Mouse (Mus musculus) lung, embryonic 15.5 days (tissue): ENCODE data around the gene Ehd1. TPM values are rescaled to one million over a fixed set of nuclear protein-coding genes. Genes with fewer than 3 reads are reported as not detected.
A peak's percentile ranks its signal among the peaks of the same experiment; 100 is the strongest.

Experiments used
- ATAC-seq: fragments of 200-750 bp; cut with Nextera tagmentation; 2 replicates; pipeline ENCODE4 v1.8.0; 2017; ENCODE audit warnings: moderate number of reproducible peaks, borderline replicate concordance; ENCODE audit not compliant: low FRiP score, low TSS enrichment; ENCODE audit errors: extremely low read depth
- H3K27ac ChIP-seq: fragments of 300-500 bp; sonication (generic); 2 replicates; pipeline ENCODE4 v1.5.1; 2015; ENCODE audit warnings: moderate library complexity, mild to moderate bottlenecking, inconsistent platforms
- H3K27me3 ChIP-seq: fragments of 300-500 bp; sonication (generic); 2 replicates; pipeline ENCODE4 v1.6.1; 2015; ENCODE audit warnings: inconsistent platforms
- H3K36me3 ChIP-seq: fragments of 300-500 bp; sonication (generic); 2 replicates; pipeline ENCODE4 v1.6.1; 2015; ENCODE audit warnings: inconsistent platforms
- H3K4me1 ChIP-seq: fragments of 300-500 bp; sonication (generic); 2 replicates; pipeline ENCODE4 v1.6.1; 2015; ENCODE audit warnings: inconsistent platforms
- H3K4me2 ChIP-seq: fragments of 300-500 bp; sonication (generic); 2 replicates; pipeline ENCODE4 v1.6.1; 2015; ENCODE audit warnings: inconsistent platforms, mild to moderate bottlenecking, moderate library complexity
- H3K4me3 ChIP-seq: fragments of 300-500 bp; sonication (generic); 2 replicates; pipeline ENCODE4 v1.5.1; 2015; ENCODE audit warnings: mild to moderate bottlenecking, inconsistent platforms
- H3K9ac ChIP-seq: fragments of 300-500 bp; sonication (generic); 2 replicates; pipeline ENCODE4 v1.6.1; 2015; ENCODE audit warnings: inconsistent platforms
- H3K9me3 ChIP-seq: fragments of 300-500 bp; sonication (generic); 2 replicates; pipeline ENCODE4 v1.6.1; 2016; ENCODE audit warnings: inconsistent platforms
- WGBS: fragments of 180-500 bp; shearing (Covaris S2); methylation state at CpG from one replicate; pipeline ENCODE4 v1.1.7; 2015; 5-methylcytosine and 5-hydroxymethylcytosine counted together
- polyA plus RNA-seq: library from polyadenylated mRNA; unstranded; fragments of >200 nt; fragmentation: Nextera tagmentation; extraction: Ambion mirVana; gene quantifications from 2 replicates; pipeline ENCODE4 v1.2.1, GENCODE M21; 2015

Ehd1 gene
- polyA plus RNA-seq, 1 experiment from 2014 or later, result 76.1 TPM

DNA sequence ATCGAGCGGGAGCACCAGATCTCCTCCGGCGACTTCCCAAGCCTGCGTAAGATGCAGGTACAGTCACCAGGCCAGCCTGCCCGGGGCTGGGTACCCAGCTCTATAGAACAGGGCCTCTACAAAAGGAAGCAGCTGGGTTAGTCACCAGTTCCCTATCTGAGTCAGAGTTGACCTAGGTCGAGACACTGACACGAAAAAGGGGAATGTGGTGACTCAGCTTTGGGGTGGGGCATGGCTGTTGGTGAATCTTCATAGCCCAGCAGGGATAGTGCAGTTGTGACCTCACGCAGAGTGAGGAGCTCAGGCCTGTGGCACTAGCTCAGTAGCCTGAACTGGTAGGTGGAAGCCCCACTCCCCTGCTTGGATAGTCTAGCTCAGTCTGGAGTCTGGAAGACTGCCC is 21.1 kb downstream of the Ehd1 start:
- Histone ChIP-seq H3K4me2 (no peak overlapping the region), H3K9ac (no peak overlapping the region), H3K4me3 (no peak overlapping the region), H3K36me3 (peaks cover 49% of the 10 kb centered on the region), H3K27ac (no peak overlapping the region), H3K9me3 (no peaks in the 10 kb centered on the region), H3K4me1 (peaks cover 6% of the 10 kb centered on the region; the same call in 1 of the 2 replicates), H3K27me3 (no peaks in the 10 kb centered on the region)
- no peak for ATAC-seq
- WGBS, result 86% methylated on average over 9 of the region's 9 CpGs

DNA sequence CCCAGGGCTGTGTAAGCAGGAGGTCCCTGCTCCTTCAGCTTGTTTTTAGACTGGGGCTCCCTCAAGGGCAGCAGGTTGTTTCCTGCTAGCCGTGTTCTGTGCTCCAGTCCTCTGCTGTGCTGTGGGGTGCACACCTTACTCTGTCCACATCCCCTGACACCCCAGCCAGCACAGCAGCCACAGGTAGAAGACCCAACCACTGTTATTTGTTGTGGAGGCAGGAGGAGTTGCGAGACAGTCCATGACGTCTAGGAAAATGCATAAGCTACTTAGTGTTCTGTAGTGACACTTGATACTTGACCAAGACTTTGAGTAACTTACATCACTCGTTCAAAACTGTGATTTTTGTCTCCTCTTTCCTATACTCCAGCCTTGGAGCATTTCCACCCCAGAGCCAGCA is 22.5 kb downstream of the Ehd1 start:
- ATAC-seq, result no peak
- Histone ChIP-seq H3K4me2 (no peak overlapping the region), H3K36me3 (peaks cover 41% of the 10 kb centered on the region), H3K9ac (no peak overlapping the region), H3K27me3 (no peaks in the 10 kb centered on the region), H3K4me1 (peaks cover 8% of the 10 kb centered on the region; the same call in 1 of the 2 replicates), H3K9me3 (no peaks in the 10 kb centered on the region), H3K27ac (peak overlapping the region; percentile 41), H3K4me3 (no peak overlapping the region)
- 70% methylated on average over 4 of the region's 4 CpGs for WGBS

DNA sequence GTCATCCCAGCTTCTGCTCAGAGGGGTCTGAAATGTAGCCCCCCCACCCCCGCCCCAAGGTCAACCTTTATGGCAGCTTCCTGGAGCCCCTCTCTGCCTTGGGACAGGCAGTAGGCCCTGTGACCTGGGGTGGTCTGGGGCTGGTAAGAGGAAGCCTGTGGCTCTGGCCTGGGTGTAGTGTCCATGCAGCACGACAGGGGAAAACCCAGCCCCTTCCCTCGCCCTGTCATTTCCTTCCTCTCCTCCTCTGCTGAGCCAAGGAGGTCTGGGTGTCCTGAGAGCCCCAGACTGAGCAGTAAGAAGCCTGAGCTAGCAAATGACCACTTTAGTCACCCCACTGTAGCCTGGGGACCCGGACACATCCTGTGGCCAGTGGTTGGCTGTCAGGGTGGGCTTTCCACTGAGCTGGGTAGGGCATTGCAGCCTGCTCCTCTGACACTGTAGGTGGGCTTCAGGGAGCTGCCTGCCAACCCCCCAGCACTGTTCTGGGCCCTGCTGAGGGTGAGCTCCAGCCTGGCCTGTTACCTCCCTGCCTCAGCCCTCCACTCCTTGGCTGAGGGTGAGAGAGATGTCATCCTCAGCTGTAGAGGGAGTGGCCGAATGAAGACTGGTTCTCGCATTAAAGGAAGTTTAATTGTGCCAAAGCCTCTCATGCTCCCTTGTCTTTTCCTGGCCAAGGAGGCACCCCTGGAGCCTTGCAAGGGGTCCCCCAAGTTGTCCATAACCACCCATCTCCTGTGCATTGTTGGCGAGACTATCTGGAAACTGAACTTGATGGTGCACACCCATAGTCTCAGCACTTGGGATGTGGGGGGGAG is 23.1 kb downstream of the Ehd1 start:
- H3K27me3 ChIP-seq, result no peaks in the 10 kb centered on the region
- peaks cover 36% of the 10 kb centered on the region for H3K36me3 ChIP-seq
- peak overlapping the region; percentile 41 for H3K27ac ChIP-seq
- no peak for ATAC-seq
- H3K9ac ChIP-seq, result no peak overlapping the region
- no peaks in the 10 kb centered on the region for H3K9me3 ChIP-seq
- WGBS, result 70% methylated on average over 7 of the region's 7 CpGs
- H3K4me1 ChIP-seq, result peaks cover 12% of the 10 kb centered on the region
- H3K4me3 ChIP-seq, result no peak overlapping the region
- H3K4me2 ChIP-seq, result no peak overlapping the region

DNA sequence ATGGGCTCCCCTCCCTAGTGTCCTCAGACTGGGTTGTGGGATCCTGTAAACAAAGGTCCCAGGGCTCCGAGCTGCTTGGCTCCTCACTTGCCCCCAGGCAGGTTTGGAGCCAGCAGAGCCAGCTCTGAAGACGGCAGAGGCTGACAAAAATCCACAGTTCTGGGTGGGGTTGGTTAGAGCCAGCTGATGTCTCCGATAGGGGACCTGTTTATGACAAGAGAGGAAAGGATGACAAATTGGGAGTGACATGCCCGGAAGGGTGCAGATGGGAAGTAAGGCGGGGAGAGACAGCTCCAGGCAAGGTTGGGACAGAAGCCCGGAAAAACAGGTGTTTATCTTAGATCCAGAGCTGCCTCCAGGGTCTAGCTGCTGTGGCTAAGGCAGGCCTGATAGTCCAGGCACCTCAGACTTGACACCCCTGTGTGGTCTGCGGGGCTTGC is 23.9 kb downstream of the Ehd1 start:
- Histone ChIP-seq H3K27ac (peak overlapping the region; percentile 41), H3K9ac (no peak overlapping the region), H3K27me3 (no peaks in the 10 kb centered on the region), H3K9me3 (no peaks in the 10 kb centered on the region), H3K36me3 (peaks cover 28% of the 10 kb centered on the region), H3K4me1 (peaks cover 13% of the 10 kb centered on the region), H3K4me3 (no peak overlapping the region), H3K4me2 (no peak overlapping the region)
- 37% methylated on average over 7 of the region's 7 CpGs for WGBS
- peak; percentile 29; the same call in 1 of the 2 replicates for ATAC-seq

DNA sequence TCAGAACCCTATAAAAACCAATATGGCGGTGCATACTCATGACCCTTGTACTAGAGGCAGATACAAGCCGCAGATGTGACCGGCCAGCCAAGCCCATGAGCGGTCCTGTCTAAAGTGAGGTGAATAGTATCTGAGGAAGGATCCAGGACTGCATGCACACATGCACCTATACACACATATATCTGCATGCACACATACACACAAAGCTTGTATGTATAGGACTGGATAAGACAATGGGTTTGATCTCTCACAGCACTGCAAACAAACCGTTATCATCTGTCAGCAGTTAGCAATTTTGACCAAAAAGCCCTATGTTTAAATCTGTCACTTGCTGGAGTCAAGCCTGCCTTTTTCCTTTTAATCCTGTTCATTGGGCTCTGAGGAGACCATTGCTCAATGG is 25.6 kb downstream of the Ehd1 start:
- no peak for ATAC-seq
- H3K4me2 ChIP-seq, result no peak overlapping the region
- H3K27me3 ChIP-seq, result no peaks in the 10 kb centered on the region
- H3K36me3 ChIP-seq, result peaks cover 17% of the 10 kb centered on the region
- H3K4me1 ChIP-seq, result peaks cover 22% of the 10 kb centered on the region
- no peak overlapping the region for H3K9ac ChIP-seq
- 91% methylated on average over 5 of the region's 5 CpGs for WGBS
- no peak overlapping the region for H3K27ac ChIP-seq
- H3K9me3 ChIP-seq, result no peaks in the 10 kb centered on the region
- H3K4me3 ChIP-seq, result no peak overlapping the region

DNA sequence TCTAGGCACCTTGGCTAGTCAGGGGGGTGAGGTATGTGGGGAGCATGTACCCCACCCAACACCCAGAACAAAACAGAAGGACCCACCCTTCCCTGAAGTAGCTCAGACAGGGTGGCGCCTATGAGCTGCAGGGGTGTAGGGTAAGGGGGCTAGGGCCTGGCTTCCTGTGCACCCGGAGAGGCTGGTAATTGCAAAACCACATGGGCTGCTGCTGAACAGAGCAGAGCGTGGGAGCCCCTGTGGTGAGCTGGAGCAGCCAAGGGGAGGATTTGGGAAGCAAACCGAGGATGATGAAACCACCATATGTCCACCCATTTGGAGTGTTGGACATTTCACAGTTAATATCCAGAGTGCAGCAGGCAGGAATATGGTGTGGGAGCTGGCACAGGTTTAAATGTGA is 26.0 kb downstream of the Ehd1 start:
- no peak for ATAC-seq
- Histone ChIP-seq H3K27me3 (no peaks in the 10 kb centered on the region), H3K9ac (no peak overlapping the region), H3K9me3 (no peaks in the 10 kb centered on the region), H3K4me2 (no peak overlapping the region), H3K27ac (no peak overlapping the region), H3K36me3 (peaks cover 13% of the 10 kb centered on the region), H3K4me3 (no peak overlapping the region), H3K4me1 (peaks cover 26% of the 10 kb centered on the region)
- WGBS, result 30% methylated on average over 4 of the region's 4 CpGs

DNA sequence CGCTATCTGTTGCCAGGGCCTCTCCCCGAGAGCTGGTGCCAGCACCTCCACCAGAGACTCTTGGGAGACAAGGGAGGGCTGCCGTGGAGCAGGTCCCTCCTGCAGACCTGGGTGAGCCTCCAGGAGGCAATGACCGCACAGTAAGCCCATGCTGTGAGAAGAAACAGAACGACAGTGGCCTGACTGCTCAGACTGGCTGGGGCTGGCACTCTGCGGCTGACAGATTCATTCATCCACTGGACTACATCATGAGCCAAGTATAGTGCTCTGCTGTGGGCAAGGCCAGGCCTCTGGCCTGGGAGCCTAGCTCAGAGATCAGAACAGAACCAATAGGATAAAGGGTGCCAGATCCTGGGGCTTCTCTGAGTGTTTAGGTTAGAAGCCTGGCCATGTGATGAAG is 27.3 kb downstream of the Ehd1 start:
- H3K27me3 ChIP-seq, result no peaks in the 10 kb centered on the region
- no peaks in the 10 kb centered on the region for H3K9me3 ChIP-seq
- H3K4me1 ChIP-seq, result peaks cover 39% of the 10 kb centered on the region
- WGBS, result 72% methylated on average over 6 of the region's 6 CpGs
- H3K27ac ChIP-seq, result no peak overlapping the region
- no peak overlapping the region for H3K4me2 ChIP-seq
- H3K9ac ChIP-seq, result no peak overlapping the region
- H3K4me3 ChIP-seq, result no peak overlapping the region
- ATAC-seq, result no peak
- peaks cover under 1% of the 10 kb centered on the region; the same call in 1 of the 2 replicates for H3K36me3 ChIP-seq

DNA sequence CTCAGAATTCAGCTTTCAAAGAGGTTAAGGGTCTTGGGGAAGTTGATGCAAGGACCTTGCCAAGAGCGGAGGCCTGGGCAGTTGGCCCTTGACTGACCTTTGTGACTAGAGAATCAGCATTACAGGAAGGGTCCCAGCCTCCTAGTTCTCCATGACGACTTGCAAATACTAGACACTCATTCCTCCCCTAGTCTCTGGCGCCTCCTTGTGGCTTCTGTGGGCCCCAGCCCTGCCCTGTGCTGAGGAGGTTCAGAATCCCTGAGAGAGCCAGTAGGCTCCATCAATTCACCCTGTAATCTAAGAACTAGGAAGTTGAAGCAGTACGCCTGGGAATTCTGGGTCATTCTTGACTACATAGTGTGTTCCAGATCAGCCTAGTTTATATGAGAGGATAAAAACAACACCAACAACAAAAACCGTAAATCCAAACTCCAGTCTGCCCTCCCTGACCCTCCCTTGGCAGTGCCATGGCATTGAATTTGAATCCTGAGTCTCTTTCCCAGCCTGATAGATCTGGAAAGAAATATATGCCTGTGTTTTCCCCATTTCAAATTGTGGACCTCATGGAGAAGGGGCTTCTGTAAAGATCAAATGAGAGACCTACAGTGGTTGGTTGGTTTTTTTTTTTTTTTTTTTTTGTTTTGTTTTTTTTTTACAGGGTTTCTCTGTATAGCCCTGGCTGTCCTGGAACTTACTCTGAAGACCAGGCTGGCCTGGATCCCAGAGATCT is 28.4 kb downstream of the Ehd1 start:
- Histone ChIP-seq H3K9me3 (no peaks in the 10 kb centered on the region), H3K4me1 (peaks cover 45% of the 10 kb centered on the region), H3K36me3 (no peaks in the 10 kb centered on the region), H3K27me3 (no peaks in the 10 kb centered on the region), H3K9ac (0 out of 2 replicates have a peak overlapping the region, but pooled peaks have one; percentile 73), H3K4me2 (no peak overlapping the region), H3K27ac (peak overlapping the region; percentile 91; the same call in 1 of the 2 replicates), H3K4me3 (no peak overlapping the region)
- ATAC-seq, result peak; percentile 28; the same call in 1 of the 2 replicates
- WGBS, result 17% methylated on average over 5 of the region's 5 CpGs

DNA sequence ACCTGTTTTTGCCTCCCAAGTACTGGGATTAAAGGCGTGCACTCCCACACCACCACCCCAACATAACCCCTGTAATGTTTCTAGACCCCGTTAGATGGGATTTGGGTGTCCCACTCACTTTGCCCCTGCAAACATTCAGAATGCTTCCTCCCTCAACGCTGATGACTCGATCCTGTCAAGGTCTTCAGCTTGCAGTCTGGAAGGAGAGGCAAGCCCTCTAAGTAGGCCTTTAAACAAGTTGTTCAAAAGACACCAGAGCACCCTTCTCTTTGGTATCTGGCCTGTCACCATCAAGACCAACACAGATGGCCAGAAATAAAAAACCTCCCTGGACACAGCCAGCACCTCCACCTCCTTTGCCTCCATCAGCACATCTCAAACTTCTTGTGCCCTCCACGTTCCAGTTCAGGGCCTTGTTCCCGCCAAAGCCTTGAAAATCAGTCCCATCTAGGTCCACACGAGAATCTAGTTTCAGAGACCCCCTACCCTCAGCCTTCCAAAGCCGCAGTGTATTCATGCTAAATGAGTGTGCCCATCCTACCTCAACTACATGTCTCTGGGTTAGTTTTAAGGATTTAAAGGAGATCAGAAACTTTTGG is 29.1 kb downstream of the Ehd1 start:
- Histone ChIP-seq H3K9ac (peak overlapping the region; percentile 73), H3K27ac (peak overlapping the region; percentile 91), H3K4me2 (peak overlapping the region; percentile 74), H3K27me3 (no peaks in the 10 kb centered on the region), H3K4me1 (peaks cover 45% of the 10 kb centered on the region), H3K4me3 (peak overlapping the region; percentile 71), H3K36me3 (peaks cover 4% of the 10 kb centered on the region; the same call in 1 of the 2 replicates), H3K9me3 (no peaks in the 10 kb centered on the region)
- ATAC-seq, result no peak
- WGBS, result 56% methylated on average over 8 of the region's 8 CpGs

DNA sequence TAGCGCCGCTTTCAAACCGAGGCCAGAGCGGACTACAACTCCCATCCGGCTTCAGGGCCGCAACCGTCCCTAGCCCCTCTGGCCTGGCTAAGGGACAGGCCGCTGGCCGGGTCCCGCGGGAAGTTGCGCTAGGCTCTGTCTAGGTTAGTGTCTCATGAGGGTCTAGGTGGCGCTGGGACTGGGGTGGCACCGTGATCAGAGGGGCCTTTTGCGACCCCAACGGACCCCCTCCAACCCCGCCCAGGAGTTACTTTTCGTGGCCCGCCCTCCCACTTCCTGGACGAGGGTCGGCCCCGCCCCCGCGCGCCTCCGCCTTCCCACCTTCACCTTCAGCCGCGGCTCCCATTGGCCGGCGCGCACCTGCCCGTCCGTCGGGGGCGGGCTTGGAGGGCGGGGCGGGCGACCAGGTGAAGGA is 29.6 kb downstream of the Ehd1 start, which contains the start of gene Cdc42bpg:
Cdc42bpg (plus strand) TSS at position 320 of the 415 bp plus-strand sequence.
- ATAC-seq, result peak; percentile 79

DNA sequence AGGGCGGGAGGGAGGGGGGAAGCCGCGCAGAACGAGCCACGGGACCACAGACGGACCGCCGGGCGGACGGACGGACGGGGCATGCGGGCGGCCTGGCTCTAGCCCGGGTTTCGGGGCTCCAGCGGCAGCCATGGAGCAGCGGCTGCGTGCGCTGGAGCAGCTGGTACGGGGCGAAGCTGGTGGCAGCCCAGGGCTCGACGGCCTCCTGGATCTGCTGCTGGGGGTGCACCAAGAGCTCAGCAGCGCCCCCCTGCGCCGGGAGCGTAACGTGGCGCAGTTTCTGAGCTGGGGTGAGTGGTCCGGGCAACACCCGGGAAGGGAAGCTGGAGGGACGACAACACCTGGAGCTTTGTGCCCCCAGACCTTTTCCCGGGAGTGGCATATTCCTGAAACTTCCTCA is 30.1 kb downstream of the Ehd1 start:
- Histone ChIP-seq H3K27ac (peak overlapping the region; percentile 91), H3K9me3 (no peaks in the 10 kb centered on the region), H3K4me1 (peaks cover 45% of the 10 kb centered on the region), H3K9ac (peak overlapping the region; percentile 73), H3K4me3 (peak overlapping the region; percentile 71), H3K36me3 (peaks cover 11% of the 10 kb centered on the region), H3K4me2 (peak overlapping the region; percentile 74), H3K27me3 (no peaks in the 10 kb centered on the region)
- WGBS, result under 1% methylated on average over 33 of the region's 34 CpGs
- peak; percentile 62 for ATAC-seq

More for the DNA sequence above, 29.6 kb downstream of the Ehd1 start, which contains the start of gene Cdc42bpg:
- Histone ChIP-seq H3K27ac (peak within 1 kb of the TSS; percentile 91), H3K4me1 (peaks cover 45% of the 10 kb centered on the region), H3K4me3 (peak within 1 kb of the TSS; percentile 71), H3K4me2 (peak within 1 kb of the TSS; percentile 74), H3K9ac (peak within 1 kb of the TSS; percentile 73), H3K27me3 (no peaks in the 10 kb centered on the region), H3K9me3 (no peaks in the 10 kb centered on the region), H3K36me3 (peaks cover 8% of the 10 kb centered on the region)
- WGBS, result 0% methylated on average over 36 of the region's 38 CpGs
